Mouse (Mus musculus) hindbrain, embryonic 14.5 days (tissue): ENCODE results near the gene Golm1. TPM values are rescaled to one million over a fixed set of nuclear protein-coding genes. Genes with fewer than 3 reads are reported as not detected.

Experiments
- ATAC-seq: fragments of 200-750 bp; cut with Nextera tagmentation; 2 replicates; pipeline ENCODE4 v1.8.0; 2017; ENCODE audit warnings: moderate number of reproducible peaks, mild to moderate bottlenecking, moderate TSS enrichment, moderate library complexity; ENCODE audit not compliant: low FRiP score
- DNase-seq: peaks from one replicate; pipeline ENCODE4 v3.0.0-alpha.2; 2015; ENCODE audit warnings: low spot score
- H3K27ac ChIP-seq: fragments of 300-500 bp; sonication (generic); 2 replicates; pipeline ENCODE4 v1.5.1; 2014; ENCODE audit warnings: mild to moderate bottlenecking, moderate library complexity
- H3K27me3 ChIP-seq: fragments of 300-500 bp; sonication (generic); 2 replicates; pipeline ENCODE4 v1.6.1; 2014; ENCODE audit warnings: mild to moderate bottlenecking, low read length, mixed read lengths; ENCODE audit not compliant: control insufficient read depth, insufficient read depth
- H3K36me3 ChIP-seq: fragments of 300-500 bp; sonication (generic); replicated peaks from 2 replicates; pipeline ENCODE4 v1.6.1; 2014; ENCODE audit not compliant: control insufficient read depth, insufficient read depth
- H3K4me1 ChIP-seq: fragments of 300-500 bp; sonication (generic); replicated peaks from 2 replicates; pipeline ENCODE4 v1.6.1; 2014; ENCODE audit warnings: antibody characterized with exemption, low read length, mixed read lengths; ENCODE audit not compliant: control insufficient read depth, insufficient read depth
- H3K4me2 ChIP-seq: fragments of 300-500 bp; sonication (generic); replicated peaks from 2 replicates; pipeline ENCODE4 v1.6.1; 2014; ENCODE audit warnings: mild to moderate bottlenecking, moderate library complexity
- H3K4me3 ChIP-seq: fragments of 300-500 bp; sonication (generic); replicated peaks from 2 replicates; pipeline ENCODE4 v1.5.1; 2014; ENCODE audit warnings: mild to moderate bottlenecking, low read length
- H3K9ac ChIP-seq: fragments of 300-500 bp; sonication (generic); 2 replicates; pipeline ENCODE4 v1.6.1; 2014
- H3K9me3 ChIP-seq: fragments of 300-500 bp; sonication (generic); 2 replicates; pipeline ENCODE4 v1.6.1; 2016; ENCODE audit warnings: low read length; ENCODE audit not compliant: control insufficient read depth
- WGBS: fragments of 180-500 bp; shearing (Covaris S2); extraction: QIAGEN DNeasy Blood & Tissue Kit; methylation state at CpG from one replicate; pipeline ENCODE4 v1.1.7; 2014; 5-methylcytosine and 5-hydroxymethylcytosine counted together
- polyA plus RNA-seq: library from polyadenylated mRNA; unstranded; fragments of >200 nt; fragmentation: Nextera tagmentation; extraction: Ambion mirVana; gene quantifications from 2 replicates; pipeline ENCODE4 v1.2.1, GENCODE M21; 2014

Gene Golm1
- polyA plus RNA-seq, 1 experiment from 2014 or later = 25.3 TPM

- Histone ChIP-seq H3K4me3 (no peak overlapping the region), H3K9ac (no peak overlapping the region), H3K27ac (no peak overlapping the region), H3K4me2 (no peak overlapping the region), H3K27me3 (no peaks in the 10 kb centered on the region), H3K9me3 (no peaks in the 10 kb centered on the region), H3K36me3 (no peaks in the 10 kb centered on the region), H3K4me1 (no peaks in the 10 kb centered on the region)
- no peak for DNase-seq
- no peak for ATAC-seq
- 46% methylated on average over 7 of the region's 7 CpGs for WGBS
Measured at GRCm38 (mm10) chr13:59682629-59683028, 7.0 kb upstream of the Golm1 start.

- H3K9ac ChIP-seq = no peak overlapping the region
- H3K9me3 ChIP-seq = no peaks in the 10 kb centered on the region
- no peak for DNase-seq
- H3K4me2 ChIP-seq = no peak overlapping the region
- no peak overlapping the region for H3K4me3 ChIP-seq
- no peak for ATAC-seq
- no peaks in the 10 kb centered on the region for H3K4me1 ChIP-seq
- H3K27me3 ChIP-seq = no peaks in the 10 kb centered on the region
- H3K36me3 ChIP-seq = no peaks in the 10 kb centered on the region
- 79% methylated on average over 4 of the region's 4 CpGs for WGBS
- no peak overlapping the region for H3K27ac ChIP-seq
Measured at GRCm38 (mm10) chr13:59679908-59680307, 4.3 kb upstream of the Golm1 start.

GRCm38 (mm10) chr13:59679306-59679705 lies 3.7 kb upstream of the Golm1 start:
- Histone ChIP-seq H3K4me3 (no peak overlapping the region), H3K4me2 (no peak overlapping the region), H3K4me1 (0 out of 2 replicates have a peak, but pooled peaks cover 5% of the 10 kb centered on the region), H3K27me3 (no peaks in the 10 kb centered on the region), H3K36me3 (no peaks in the 10 kb centered on the region), H3K9me3 (no peaks in the 10 kb centered on the region), H3K27ac (no peak overlapping the region), H3K9ac (no peak overlapping the region)
- WGBS = 60% methylated on average over 4 of the region's 4 CpGs
- DNase-seq (no peak), ATAC-seq (no peak)

- H3K27ac ChIP-seq = no peak overlapping the region
- H3K27me3 ChIP-seq = no peaks in the 10 kb centered on the region
- H3K4me2 ChIP-seq = no peak overlapping the region
- H3K4me1 ChIP-seq = peaks cover 15% of the 10 kb centered on the region
- no peak for DNase-seq
- ATAC-seq = no peak
- no peak overlapping the region for H3K4me3 ChIP-seq
- H3K36me3 ChIP-seq = no peaks in the 10 kb centered on the region
- H3K9ac ChIP-seq = no peak overlapping the region
- H3K9me3 ChIP-seq = no peaks in the 10 kb centered on the region
- 82% methylated on average over 12 of the region's 12 CpGs for WGBS
Measured at GRCm38 (mm10) chr13:59676316-59677229, 962 bp upstream of the Golm1 start.

- H3K4me2 ChIP-seq = peak overlapping the region; percentile 64
- no peak for DNase-seq
- H3K27ac ChIP-seq = peak overlapping the region; percentile 75
- no peaks in the 10 kb centered on the region for H3K27me3 ChIP-seq
- H3K9ac ChIP-seq = peak overlapping the region; percentile 75
- peaks cover 15% of the 10 kb centered on the region for H3K4me1 ChIP-seq
- no peak for ATAC-seq
- WGBS = under 1% methylated on average over 13 of the region's 13 CpGs
- H3K9me3 ChIP-seq = no peaks in the 10 kb centered on the region
- no peaks in the 10 kb centered on the region for H3K36me3 ChIP-seq
- H3K4me3 ChIP-seq = peak overlapping the region; percentile 74
Measured at GRCm38 (mm10) chr13:59674761-59675150, 855 bp downstream of the Golm1 start.

- ATAC-seq (no peak), DNase-seq (no peak)
- H3K4me2 ChIP-seq = peak overlapping the region; percentile 64
- H3K27ac ChIP-seq = peak overlapping the region; percentile 75
- no peaks in the 10 kb centered on the region for H3K36me3 ChIP-seq
- H3K4me1 ChIP-seq = peaks cover 15% of the 10 kb centered on the region
- WGBS = 4% methylated on average over 3 of the region's 3 CpGs
- H3K27me3 ChIP-seq = no peaks in the 10 kb centered on the region
- H3K4me3 ChIP-seq = peak overlapping the region; percentile 74
- H3K9me3 ChIP-seq = no peaks in the 10 kb centered on the region
- peak overlapping the region; percentile 75 for H3K9ac ChIP-seq
Measured at GRCm38 (mm10) chr13:59674215-59674614, 1.4 kb downstream of the Golm1 start.

- Histone ChIP-seq H3K4me3 (peak overlapping the region; percentile 74; the same call in 1 of the 2 replicates), H3K4me2 (peak overlapping the region; percentile 64), H3K27ac (peak overlapping the region; percentile 61; the same call in 1 of the 2 replicates), H3K27me3 (no peaks in the 10 kb centered on the region), H3K9me3 (no peaks in the 10 kb centered on the region), H3K4me1 (peaks cover 15% of the 10 kb centered on the region), H3K36me3 (no peaks in the 10 kb centered on the region), H3K9ac (peak overlapping the region; percentile 75)
- ATAC-seq = no peak
- DNase-seq = no peak
- 23% methylated on average over 7 of the region's 7 CpGs for WGBS
Measured at GRCm38 (mm10) chr13:59673597-59673996, 2.0 kb downstream of the Golm1 start.

- Histone ChIP-seq H3K4me2 (no peak overlapping the region), H3K4me1 (peaks cover 15% of the 10 kb centered on the region), H3K4me3 (no peak overlapping the region), H3K9me3 (no peaks in the 10 kb centered on the region), H3K27ac (no peak overlapping the region), H3K36me3 (no peaks in the 10 kb centered on the region), H3K27me3 (no peaks in the 10 kb centered on the region), H3K9ac (no peak overlapping the region)
- DNase-seq (no peak), ATAC-seq (no peak)
- 64% methylated on average over 6 of the region's 6 CpGs for WGBS
Measured at GRCm38 (mm10) chr13:59672248-59672647, 3.4 kb downstream of the Golm1 start.

- Histone ChIP-seq H3K27ac (no peak overlapping the region), H3K4me1 (peaks cover 15% of the 10 kb centered on the region), H3K9me3 (no peaks in the 10 kb centered on the region), H3K27me3 (no peaks in the 10 kb centered on the region), H3K36me3 (no peaks in the 10 kb centered on the region), H3K4me2 (no peak overlapping the region), H3K9ac (no peak overlapping the region; the same call in 1 of the 2 replicates), H3K4me3 (no peak overlapping the region)
- no peak for DNase-seq
- 46% methylated on average over 2 of the region's 2 CpGs for WGBS
- 0 out of 2 replicates have a peak, but pooled peaks have one; percentile 14 for ATAC-seq
Measured at GRCm38 (mm10) chr13:59671521-59671920, 4.1 kb downstream of the Golm1 start.
